Mouse (Mus musculus) CD4-positive, CD25-positive, alpha-beta regulatory T cell, adult 4 months (primary cell): ENCODE measurements around the gene Vipr1. TPM values are rescaled to one million over a fixed set of nuclear protein-coding genes. Genes with fewer than 3 reads are reported as not detected.
A peak's percentile ranks its signal among the peaks of the same experiment; 100 is the strongest.
"Not testable (repeated sequence)": the region's sequence is repeated elsewhere in the genome, so short reads cannot be mapped to it uniquely, and the experiment has no call there.

ENCODE experiments used
- ATAC-seq: one replicate; pipeline ENCODE4 v1.8.0; 2017
- polyA plus RNA-seq, 2 experiments: library from polyadenylated mRNA; unstranded; fragments of 100-300 nt; shearing (Covaris generic); gene quantifications; one replicate each; pipeline ENCODE4 v1.2.1; 2017

Gene Vipr1
- polyA plus RNA-seq: 1 to 10 TPM; 1.3 to 2.0 TPM

DNA sequence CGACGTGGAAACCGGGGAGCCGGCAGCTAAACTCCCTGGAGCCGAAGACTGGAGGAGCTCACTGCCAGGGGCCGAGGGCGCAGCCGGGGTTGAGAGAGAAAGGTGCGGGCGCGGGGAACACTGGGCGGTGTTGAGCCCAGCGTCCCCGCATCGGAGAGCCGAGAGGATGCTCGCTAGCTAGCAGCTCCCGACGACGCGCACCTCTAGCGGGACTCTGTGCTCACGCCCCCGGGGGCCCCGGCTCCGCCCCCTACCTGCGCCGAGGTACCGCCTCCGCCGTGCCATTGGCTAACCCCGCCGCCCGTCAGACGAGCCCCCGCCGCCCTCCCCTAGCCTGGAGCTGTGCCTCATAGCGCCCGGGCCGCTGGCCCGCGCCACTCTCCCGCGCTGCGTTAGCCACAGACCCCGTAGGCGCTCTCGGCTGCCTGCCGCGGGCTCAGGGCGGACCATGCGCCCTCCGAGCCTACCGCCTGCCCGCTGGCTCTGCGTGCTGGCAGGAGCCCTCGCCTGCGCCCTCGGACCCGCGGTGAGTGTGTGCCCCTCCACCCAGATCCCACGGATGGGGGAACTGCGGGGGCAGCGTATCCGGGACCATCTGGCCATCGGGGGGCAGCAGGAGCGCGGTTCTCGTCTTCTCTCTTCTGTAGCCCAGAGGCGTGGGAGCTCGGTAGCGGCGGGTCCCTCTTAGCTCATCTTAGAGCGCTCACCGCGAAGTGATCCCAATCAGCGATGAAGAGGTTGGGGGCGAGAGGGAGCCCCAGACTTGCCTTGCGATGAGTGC lies at the start of gene Vipr1:
Vipr1 (plus strand) TSS at position 316 of the 781 bp plus-strand sequence.
- ATAC-seq: peak; percentile 89

DNA sequence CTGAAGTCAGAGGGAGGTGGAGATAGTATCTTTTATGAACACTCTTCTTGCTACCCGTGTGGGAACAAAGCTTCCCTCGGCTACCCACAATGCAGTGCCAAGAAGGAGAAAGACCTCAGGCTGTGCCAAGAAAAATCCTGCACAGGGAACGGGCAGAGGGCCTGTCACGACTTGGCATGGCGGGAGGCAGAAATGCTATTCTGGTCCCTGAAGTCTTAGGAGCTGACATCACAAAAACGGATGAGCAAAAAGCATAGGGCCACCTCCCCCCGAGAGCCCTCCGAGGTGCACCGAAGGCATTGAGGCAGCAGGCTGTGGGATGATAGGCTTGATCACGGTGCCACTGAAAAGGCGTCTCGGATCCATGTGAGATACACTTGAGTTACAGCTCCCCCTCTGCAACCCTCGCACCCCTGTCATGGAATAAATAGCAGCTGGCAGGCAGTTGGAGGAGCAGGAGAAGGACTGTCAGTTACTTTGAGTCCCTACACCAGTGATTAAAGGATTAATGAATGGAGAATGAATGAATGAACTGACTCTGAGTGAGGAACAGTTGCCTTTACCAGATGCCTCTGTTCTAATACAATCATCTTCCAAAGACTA lies 49.5 kb upstream of the Vipr1 start:
- no peak for ATAC-seq

DNA sequence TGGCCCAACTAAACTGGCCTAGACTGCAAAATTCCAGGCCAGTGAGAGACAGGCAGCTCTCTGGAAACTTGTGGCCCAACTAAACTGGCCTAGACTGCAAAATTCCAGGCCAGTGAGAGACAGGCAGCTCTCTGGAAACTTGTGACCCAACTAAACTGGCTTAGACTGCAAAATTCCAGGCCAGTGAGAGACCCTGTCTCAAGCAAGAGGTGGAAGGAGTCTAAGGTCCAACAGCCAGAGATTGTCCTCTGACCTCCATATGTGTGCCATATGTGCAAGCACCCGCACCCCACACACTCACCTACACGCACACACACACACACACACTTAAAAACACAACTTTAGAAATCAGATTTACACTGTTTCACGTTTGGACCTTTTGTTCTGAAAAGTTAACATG lies 48.7 kb upstream of the Vipr1 start:
- ATAC-seq: not testable (repeated sequence)

DNA sequence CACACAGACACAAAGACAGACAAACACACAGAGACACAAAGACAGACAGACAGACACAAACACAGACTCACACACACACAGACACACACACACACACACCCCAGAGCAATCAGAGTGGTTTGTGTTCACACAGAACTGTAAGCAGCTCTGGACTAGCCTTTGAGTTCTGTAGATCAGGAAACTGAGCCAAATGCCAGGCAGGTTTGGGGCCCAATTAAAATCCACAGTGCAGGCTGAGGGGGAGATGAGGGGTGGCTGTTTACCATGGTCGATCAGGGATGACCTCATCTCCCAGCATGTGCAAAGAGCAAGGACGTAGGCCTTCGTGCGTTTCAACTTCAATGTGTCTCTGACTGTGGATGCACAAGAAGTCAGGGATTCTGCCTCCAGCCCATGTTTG lies 47.7 kb upstream of the Vipr1 start:
- ATAC-seq: no peak

DNA sequence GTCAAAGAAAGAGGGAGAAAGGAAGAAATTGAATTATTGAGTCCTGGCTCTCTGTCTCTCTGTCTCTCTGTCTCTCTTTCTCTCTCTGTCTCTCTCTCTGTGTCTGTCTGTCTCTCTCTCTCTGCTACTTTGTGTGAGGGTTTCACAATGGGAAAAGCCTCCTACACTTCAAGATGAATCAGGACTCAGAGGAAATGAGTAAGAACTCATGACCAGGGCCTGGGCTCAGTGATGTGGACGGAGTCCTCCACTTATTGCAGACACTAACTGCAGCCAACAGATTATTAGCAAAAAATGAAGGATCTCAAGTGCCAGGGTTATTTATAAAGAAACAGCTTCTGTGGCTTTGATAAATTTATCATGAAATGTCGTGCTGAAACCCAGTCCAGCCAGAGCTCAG lies 44.4 kb upstream of the Vipr1 start:
- ATAC-seq: no peak

DNA sequence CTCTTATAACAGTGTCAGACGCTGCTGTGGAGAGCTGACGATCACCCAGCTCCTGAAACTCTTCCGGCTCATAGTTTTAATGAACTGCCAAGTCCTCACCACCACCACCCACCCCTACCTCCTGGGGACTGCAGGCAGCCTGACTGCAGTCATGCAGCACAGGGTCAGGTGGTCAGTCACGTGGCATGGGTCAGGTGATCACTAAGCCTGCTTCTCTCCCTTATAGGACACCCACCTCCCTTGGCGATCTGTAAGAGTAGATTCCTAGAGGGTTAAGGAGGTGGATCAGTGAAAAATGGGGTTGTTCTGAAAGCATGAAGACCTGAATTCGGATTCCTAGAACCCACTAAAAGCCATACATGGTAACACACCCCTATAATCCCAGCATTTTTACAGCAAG lies 43.0 kb upstream of the Vipr1 start:
- no peak for ATAC-seq

DNA sequence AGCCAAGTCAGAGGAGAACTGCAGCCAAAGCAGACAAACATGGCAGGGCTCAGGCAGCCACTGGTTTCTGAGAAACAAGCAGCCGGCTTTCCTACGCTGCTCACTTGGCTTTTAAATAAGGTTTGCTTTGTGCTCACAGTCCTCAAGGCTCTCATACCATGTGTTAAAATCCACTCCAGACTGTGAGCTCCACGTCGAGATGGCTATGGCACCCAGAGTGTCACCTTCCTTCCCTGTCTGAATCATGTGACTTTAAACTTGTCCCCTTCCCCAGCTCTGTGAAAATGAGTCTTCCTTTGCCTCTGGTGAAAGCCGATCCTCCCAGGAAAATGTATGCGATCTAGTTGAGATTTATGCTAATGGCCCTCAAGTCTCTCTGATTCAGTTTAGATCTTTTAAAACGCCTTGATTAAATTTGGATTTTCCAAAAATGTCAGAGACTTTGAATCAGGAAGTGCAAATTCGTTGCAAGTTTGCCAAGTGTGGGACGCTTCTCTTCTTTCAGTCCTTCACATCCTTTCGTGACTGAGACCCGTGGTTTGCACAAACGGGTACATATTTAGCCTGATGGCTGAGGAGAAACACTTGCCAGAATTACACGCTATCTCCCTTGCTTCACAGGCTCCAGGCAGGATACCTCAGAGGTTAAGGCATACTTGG lies 42.2 kb upstream of the Vipr1 start:
- no peak for ATAC-seq

DNA sequence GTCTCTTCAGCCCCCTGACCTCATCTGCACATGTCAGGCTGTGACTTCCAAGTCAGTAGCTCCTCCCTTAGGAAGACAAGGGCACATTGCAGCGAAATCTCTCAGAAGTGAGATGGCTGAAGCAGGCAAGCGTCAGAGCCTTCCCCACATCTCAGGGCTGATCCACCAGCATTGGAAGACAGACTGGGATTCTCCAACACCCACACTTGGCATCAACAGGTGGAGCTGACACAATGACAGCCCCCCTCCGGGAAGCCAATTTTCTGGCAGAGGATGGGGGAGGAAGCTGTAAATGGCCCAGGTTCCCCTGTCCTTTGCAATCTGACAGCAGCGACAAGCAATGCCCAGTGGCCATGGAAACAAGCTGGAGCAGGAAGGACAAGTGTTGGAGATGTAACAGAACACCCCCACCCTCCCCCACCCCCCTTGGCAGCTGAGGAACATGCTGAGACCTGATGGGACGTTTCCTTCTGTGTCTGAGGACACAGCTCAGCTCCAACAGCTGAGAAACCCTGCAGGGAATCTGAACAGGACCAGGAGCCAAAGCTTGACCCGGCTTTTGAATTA lies 41.6 kb upstream of the Vipr1 start:
- ATAC-seq: no peak

DNA sequence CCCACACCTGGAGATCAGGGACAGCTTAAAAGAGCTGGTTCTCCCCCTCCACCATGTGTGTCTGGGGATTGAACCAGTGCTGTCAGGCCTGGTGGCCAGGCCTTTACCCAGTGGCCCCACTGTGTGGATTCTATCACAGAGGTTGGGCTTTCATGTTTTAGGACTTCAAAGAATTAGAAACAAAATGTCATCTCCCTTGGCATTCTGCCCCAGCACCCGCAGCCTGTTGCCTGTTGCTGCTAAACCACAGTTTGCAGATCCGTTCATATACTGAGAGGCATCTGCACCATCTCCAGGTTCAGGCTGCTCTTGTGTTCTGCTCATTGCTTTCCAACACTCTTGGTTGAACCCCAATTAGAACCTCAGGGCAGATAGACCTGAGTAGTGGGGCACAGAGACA lies 40.1 kb upstream of the Vipr1 start:
- no peak for ATAC-seq

DNA sequence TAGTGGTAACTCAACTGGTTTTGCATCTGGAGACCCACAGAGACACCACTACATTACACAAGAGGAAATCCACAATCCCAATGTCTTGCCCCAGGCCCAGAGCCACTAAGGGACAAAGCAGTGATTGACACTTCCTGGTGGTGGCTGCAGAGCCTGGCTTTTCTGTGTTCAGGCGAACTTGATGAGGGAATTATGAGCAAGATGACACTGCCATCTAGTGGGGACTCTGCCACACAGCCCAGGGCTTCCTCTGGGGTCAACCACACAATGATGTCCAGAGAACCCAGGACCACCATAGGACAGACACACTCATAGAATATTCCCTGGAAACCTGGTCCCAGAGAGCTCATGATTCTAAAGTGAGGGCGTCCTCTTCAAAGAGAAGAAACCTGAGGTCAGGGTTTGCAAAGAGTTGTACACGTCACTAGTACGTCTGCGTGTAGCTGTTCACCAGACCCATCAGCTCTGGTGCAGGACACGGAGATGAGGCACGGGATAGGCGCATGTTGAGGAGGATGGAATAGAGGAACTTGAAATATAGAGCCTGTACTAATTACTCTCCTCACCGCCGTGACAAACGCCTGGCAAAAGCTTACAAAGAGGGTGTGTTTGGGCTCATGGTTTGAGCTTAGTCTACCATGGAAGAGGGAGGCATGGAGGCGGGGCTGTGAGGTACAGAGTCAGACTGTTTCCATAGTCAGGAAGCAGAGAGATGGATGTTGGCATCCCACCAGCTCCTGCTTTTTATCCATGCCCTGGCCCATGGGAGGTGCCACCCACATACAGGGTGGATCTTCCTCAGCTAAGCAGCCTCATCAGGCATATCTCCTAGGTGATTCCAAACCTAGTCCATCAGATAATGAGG lies 36.9 kb upstream of the Vipr1 start:
- no peak for ATAC-seq

DNA sequence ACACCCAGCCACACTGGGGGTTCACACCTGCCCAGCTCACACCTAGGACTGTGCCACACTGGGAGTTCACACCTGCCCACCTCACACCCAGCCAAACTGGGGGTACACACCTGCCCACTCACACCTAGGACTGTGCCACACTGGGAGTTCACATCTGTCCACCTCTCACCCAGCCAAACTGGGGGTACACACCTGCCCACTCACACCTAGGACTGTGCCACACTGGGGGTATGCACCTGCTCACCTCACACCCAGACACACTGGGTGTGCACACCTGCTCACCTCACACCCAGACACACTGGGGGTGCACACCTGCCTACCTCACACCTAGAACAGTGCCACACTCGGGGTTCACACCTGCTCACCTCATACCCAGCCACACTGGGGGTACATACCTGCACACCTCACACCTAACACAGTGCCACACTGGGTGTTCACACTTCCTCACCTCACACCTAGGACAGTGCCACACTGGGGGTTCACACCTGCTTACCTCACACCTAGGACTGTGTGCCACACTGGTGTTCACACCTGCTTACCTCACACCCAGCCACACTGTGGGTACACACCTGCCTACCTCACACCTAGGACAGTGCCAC lies 35.9 kb upstream of the Vipr1 start:
- no peak for ATAC-seq

DNA sequence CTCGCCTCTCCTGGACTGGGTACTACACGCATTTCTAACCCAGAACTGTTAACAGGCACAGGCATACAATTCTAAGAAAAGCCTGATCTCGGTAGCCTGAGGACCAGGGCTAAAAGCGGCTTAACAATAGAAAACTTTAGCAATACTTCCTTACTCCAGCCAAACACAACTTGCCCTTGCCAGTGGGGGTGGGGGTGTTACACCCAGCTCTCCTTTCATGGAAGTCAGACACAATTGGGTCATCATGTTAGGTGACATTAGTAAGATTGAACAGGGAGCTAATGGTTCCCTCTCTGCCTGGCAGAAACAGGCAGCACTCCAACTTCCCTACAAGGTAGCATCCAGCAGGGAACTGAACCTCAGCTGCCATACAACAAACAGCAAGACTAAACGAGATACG lies 33.1 kb upstream of the Vipr1 start:
- ATAC-seq: no peak

DNA sequence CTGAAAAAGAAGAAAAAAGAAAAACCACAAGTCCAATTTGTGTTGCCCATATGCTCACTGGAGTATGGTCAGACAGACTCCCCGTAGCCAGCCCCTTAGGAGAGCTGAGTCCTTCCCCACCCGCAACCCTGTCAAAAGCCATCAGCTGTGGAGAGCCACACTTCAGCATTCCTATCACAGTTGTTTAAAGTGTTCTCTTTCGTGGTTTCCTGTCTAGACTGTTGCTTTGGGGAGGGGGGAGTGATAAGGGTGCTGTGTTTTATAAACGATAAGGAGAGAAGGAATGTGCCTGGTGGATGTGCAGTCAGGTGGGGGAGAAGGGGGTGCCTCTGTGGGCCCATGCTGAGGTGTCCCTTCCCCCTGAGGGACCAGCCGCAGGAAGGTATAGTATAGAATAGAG lies 29.3 kb upstream of the Vipr1 start:
- ATAC-seq: no peak

DNA sequence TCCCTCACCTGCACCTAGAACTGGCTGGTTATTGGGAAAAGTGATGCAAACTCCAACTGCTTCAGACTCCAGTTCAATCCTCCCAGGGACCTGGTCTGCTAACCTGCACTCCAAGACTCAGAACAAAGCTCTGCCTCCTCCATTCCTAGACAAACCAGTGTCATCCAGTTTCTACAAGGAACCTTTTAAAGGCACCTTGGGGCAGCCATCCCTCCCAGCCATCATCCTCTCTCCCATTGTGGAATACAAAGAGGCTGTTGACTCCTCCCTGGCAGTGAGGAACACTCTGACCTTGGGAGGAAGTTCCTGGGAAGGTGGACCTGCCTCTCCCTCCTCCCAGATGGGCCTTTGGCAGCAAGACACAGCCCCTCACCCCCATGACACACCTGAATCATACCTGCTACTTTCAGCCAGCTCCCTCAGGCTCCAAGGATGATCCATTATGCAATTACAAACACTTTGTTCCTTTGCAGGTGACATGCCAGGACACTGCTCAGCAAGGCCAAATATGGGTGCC lies 28.2 kb upstream of the Vipr1 start:
- ATAC-seq: no peak

DNA sequence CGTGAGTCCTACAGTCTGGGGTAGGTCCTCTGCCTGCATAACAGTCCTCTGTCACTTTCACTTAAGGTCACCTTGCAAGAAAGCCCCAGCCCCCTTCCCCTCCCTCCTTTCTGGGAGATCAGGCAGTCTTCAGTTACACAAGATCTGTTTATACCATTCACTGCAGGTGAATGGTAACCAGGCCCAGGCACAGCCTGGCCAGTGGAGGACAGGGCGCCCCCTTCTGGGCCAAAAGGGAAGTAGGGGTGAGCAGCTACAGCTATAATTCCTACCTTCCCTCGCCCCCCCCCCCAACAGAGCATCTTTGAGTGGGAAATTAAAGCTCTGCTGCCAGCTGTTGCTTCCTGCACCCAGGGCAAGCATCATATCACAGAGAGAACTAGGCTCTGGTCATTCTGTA lies 26.0 kb upstream of the Vipr1 start:
- no peak for ATAC-seq

DNA sequence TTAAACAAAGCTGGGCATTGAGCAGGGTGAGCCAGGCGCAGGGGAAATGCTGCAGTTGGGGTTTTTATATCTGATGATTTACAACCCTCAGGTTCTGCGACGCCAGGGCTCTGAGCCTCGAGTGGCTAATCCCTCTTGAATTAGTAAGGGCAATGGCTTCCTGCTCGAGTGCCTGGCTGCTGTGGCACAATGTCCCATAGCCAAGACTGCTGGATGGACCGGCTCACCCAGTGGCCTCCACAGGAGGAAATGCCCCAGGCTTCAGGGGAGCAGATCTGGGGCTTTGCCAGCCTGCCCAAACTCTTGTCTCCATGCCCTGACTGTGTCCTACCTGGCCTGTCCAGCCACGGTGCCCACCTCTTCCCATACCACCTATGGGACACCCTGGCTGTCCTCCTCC lies 23.1 kb upstream of the Vipr1 start:
- no peak for ATAC-seq

DNA sequence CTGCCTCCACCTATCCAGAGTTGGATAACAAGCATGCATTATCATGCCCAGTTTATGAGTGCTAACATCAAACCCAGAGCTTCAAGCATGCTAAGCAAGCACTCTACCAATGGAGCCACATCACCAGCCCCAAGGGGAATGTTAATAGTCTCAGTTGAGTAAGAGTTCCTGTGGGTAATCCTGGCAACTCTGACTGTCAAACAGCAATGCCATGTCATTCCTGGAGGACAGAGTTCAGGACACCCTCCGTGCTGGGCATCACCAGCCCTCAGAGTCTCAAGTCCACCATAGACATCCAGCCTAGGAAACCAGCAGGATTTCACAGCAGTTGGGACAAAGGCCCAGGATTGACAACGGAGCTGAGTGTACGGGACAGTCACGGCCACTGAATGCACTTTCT lies 19.3 kb upstream of the Vipr1 start:
- ATAC-seq: no peak

DNA sequence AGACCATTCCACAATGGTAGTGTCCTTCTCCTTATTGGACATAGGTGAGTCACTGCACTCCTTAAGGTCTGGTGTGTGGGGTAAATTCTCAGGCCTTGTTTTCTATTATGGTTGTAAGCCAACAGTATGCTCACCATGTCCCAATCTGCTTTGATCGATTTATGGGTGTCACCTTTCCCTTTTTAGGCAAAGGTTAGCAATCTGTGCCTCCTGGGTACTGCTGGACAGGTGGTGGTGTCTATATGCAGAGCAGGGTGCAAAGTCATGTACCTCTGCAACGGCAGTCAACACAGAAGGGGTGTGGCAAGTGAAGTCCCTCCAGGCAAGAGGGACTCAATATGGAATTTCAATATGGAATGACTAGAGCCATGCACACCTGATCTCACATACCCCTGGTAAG lies 17.6 kb upstream of the Vipr1 start:
- no peak for ATAC-seq

DNA sequence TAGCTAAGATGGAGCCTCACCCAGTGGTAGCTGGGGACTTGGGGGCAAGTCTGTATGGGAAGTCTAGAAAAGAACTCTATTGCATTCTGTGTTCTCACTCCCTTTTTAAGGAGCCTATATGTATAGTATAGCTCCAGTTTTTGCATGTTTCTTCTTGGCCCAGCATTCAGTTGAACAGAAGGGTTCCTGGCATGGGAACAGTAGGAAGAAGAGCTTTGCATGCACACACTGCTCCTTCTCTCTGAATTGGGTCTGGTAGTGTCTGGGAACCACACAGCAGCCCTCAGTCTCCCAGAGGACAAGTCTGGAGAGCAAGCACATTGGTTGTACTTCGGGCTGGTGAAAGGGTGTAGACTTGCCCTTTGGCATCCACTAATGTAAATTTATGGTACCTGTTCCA lies 11.9 kb upstream of the Vipr1 start:
- no peak for ATAC-seq

DNA sequence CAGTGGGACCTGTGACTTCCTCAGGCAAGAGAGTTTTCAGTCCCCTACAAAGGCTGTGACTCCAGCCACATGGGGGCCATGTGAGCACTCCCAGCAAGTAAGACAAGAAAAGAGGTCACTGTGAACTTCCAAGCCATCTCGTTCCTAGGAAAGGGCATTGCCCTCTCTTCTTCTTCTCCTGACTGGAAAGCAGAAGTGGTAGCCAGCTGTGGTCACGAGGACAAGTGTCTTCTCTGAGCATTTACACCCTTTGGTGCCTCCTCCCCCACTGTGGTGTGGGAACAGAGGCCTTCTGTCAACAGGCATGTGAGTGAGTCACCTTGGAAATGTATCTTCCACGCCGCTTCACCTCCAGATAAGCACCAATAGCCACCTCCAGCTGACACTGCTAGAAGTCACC lies 10.6 kb upstream of the Vipr1 start:
- ATAC-seq: no peak

DNA sequence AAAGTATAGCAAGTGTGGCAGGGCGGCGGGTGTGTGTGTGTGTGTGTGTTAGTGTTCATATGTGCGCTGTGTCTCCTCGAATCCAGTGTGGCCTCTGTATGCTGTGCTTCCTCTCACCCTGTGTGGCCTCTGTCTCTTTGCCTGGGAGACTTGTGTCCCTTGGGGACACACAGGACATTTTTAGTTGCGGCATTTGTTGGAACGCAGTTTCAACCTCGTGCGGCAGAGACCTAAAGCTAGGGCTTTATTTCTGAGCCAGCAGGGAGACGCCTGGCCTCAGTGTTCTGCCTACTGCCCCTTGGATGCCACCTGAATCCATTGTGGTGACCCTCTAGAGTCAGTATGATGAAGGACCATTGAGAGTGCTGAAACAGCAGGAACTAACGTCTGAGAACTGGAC lies 9.6 kb upstream of the Vipr1 start:
- ATAC-seq: no peak

DNA sequence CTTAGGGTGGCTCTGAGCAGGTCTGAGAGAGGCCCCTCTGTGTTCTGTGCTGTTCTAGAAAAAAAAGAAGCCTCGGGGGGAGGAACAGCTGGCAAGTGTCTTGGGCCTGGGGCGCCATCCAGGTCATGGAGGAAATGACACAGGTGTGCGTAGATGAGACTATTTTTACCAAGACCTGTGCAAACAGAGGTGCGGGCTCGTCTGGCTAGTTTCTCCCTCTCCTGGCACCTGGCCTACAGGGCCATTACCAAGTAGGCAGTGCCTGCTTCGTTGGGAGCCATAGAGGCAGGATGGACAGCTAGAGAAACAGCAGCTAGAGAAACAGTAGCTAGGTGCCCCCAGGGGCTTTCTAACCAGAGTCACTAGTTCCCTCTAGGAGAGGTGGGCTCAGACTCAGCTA lies 9.2 kb upstream of the Vipr1 start:
- ATAC-seq: no peak
